Mouse (Mus musculus) cerebellum, postnatal 4 days (tissue): Measurements from ENCODE around the gene 4931400O07Rik.

Experiments
- DNase-seq, 2 experiments: peaks; one replicate each; pipeline ENCODE4 v3.0.0; 2022; ENCODE audit warnings: low spot score in 2 of 2, mixed read lengths in 1 of 2

4931400O07Rik gene

GRCm38 (mm10) chrX:62467691-62468090 lies at the start of gene 4931400O07Rik:
Gene 4931400O07Rik, plus strand, starts transcription at chrX:62467991.
- DNase-seq, result no peak
